Comparison of ENCODE assay signal across 11 mouse cellular contexts in the genomic region with DNA sequence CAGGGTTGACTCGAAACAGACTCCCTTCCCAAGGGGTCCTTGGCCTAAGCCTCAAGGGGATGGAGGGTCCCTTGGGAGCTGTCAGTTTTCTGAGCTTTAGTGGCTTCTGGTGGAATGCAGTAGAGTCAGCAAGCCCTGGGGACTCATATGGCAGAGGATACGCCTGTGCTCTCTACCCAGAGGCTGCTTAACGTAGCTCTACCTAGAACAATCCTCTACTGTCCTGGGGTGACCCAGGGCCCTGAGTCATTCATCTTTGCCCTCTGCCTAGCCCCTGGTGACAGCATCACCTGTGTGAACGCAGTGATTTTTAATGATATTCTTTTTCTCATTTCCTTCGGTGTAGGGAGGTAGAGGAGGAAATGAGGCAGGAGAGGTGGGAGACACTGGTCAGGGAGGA. TPM values are rescaled to one million over a fixed set of nuclear protein-coding genes. Genes with fewer than 3 reads are reported as not detected.
A peak's percentile ranks its signal among the peaks of the same experiment; 100 is the strongest.
DNase-seq lines count a peak whose midpoint lies in the region; ATAC-seq and TF ChIP-seq lines count a peak whose summit lies in the region.
"Had no signal": no experiment of that assay in that cellular context is flagged by ENCODE, and none has a peak within 500 bp of the region (broad histone marks: within the 10 kb centered on the region; RNA-seq: fewer than 3 reads in every experiment).

No protein-coding gene starts in this region.

- TF ChIP-seq CTCF in spleen, adult 2 months (IDR thresholded peaks at IDR 0.05; ENCODE audit: extremely low read depth, insufficient read depth, insufficient read length, insufficient replicate concordance) = no peak

- H3K4me1 ChIP-seq in spleen, adult 2 months (ENCODE audit: control insufficient read depth, insufficient read depth, insufficient read length) = peaks cover 12% of the 10 kb centered on the region; the same call in 1 of the 2 replicates
- peaks cover 10% of the 10 kb centered on the region for H3K4me1 ChIP-seq in liver, embryonic 16.5 days (ENCODE audit: control insufficient read depth, low read depth, low read length)

- no peak overlapping the region for H3K9ac ChIP-seq in liver, embryonic 16.5 days (ENCODE audit: low read depth, low read length)

- H3K27ac ChIP-seq in spleen, adult 2 months (ENCODE audit: insufficient read depth, low read length) = 0 out of 2 replicates have a peak overlapping the region, but pooled peaks have one; percentile 3
- no peak overlapping the region for H3K27ac ChIP-seq in liver, embryonic 16.5 days (ENCODE audit: low read length)

- peak; percentile 21 for DNase-seq in cerebellum, adult 11-12 months
- DNase-seq in cerebellum, postnatal 36 days = no peak
- DNase-seq in spleen, adult 2 months (ENCODE audit: low read depth in 1 of 2, low spot score in 2 of 2) = no peak
- DNase-seq in spleen, postnatal 10 days (ENCODE audit: low spot score in 2 of 2) = no peak
- no peak for DNase-seq in frontal cortex, postnatal 10 days (ENCODE audit: low spot score in 2 of 2)
- no peak for DNase-seq in kidney, adult 9 months
- DNase-seq in left cerebral cortex, adult 8-10 months (ENCODE audit: low spot score in 2 of 2) = no peak
- DNase-seq: adrenal gland, adult 8-10 months; thymus, postnatal 25 days had no signal

- no peak for ATAC-seq in liver, embryonic 16.5 days (ENCODE audit: low read depth)

- TF ChIP-seq POLR2A in spleen, adult 2 months (IDR thresholded peaks at IDR 0.05; ENCODE audit: low read depth, low read length) = no peak

- H3K9me3 ChIP-seq in liver, embryonic 16.5 days (replicated peaks; ENCODE audit: control insufficient read depth, low read length) = no peaks in the 10 kb centered on the region

- H3K4me2 ChIP-seq in liver, embryonic 16.5 days (ENCODE audit: low read depth, low read length) = peak overlapping the region; percentile 72; the same call in 1 of the 2 replicates

- H3K4me3 ChIP-seq in spleen, adult 2 months (ENCODE audit: extremely low read depth, insufficient read depth, insufficient read length) = no peak overlapping the region
- H3K4me3 ChIP-seq in liver, embryonic 16.5 days (ENCODE audit: low read depth, low read length) = peak overlapping the region; percentile 58; the same call in 1 of the 2 replicates

- H3K27me3 ChIP-seq in spleen, adult 2 months (ENCODE audit: control insufficient read depth, insufficient read depth, low read length) = no peaks in the 10 kb centered on the region
- H3K27me3 ChIP-seq in liver, embryonic 16.5 days (ENCODE audit: control insufficient read depth, insufficient read depth, low read depth, low read length) = peaks cover 4% of the 10 kb centered on the region

- H3K36me3 ChIP-seq in spleen, adult 2 months (ENCODE audit: control insufficient read depth, insufficient read depth, low read length) = no peaks in the 10 kb centered on the region
- H3K36me3 ChIP-seq in liver, embryonic 16.5 days (ENCODE audit: control insufficient read depth, insufficient read depth) = no peaks in the 10 kb centered on the region

- 57% methylated on average over 5 of the region's 5 CpGs for WGBS in spleen, adult 2 months
- WGBS in liver, embryonic 16.5 days (ENCODE audit: insufficient replicate concordance) = 63% methylated on average over 5 of the region's 5 CpGs

RNA-seq across cellular contexts. Expression of a gene that starts 8.1 kb away (rescaled TPM):
- 0.25 and 0.33 TPM in 2 replicates for polyA plus RNA-seq in spleen, adult 2 months (2012; rRNA removed)
- 0.47 and 0.50 TPM in 2 replicates for polyA plus RNA-seq in liver, embryonic 16.5 days (2015; fragmentation: Nextera tagmentation; extraction: Ambion mirVana)
- 1 to 10 TPM in 1 of 4 experiments, not detected in 3; 1.5 TPM for total RNA-seq in left cerebral cortex, adult 8-10 months (2022)
- total RNA-seq: gastrocnemius, adult 18-20 months had no signal

RNA-seq across cellular contexts. Expression of a gene that starts 19.2 kb away (rescaled TPM):
- 6.2 and 6.5 TPM in 2 replicates for polyA plus RNA-seq in spleen, adult 2 months (2012; rRNA removed)
- 0.99 and 1.0 TPM in 2 replicates for polyA plus RNA-seq in liver, embryonic 16.5 days (2015; fragmentation: Nextera tagmentation; extraction: Ambion mirVana)
- 1 to 10 TPM in 2 of 4 experiments, under 1 TPM in 2; 0.33 to 2.2 (median 0.99) TPM for total RNA-seq in left cerebral cortex, adult 8-10 months (2022)
- total RNA-seq: gastrocnemius, adult 18-20 months had no signal
